Mouse (Mus musculus) midbrain, embryonic 14.5 days (tissue): ENCODE measurements at regions not wholly inside any gene's neighbourhood (a gene's known extent, or its start where the extent isn't known, plus 50 kb on each side); places are given as distances from the start of the nearest gene placed in this dataset.

Experiments used
- ATAC-seq: fragments of 200-750 bp; cut with Nextera tagmentation; 2 replicates; pipeline ENCODE4 v1.8.0; 2017; ENCODE audit warnings: moderate number of reproducible peaks, moderate library complexity; ENCODE audit not compliant: low FRiP score, low TSS enrichment
- DNase-seq: peaks from one replicate; pipeline ENCODE4 v3.0.0-alpha.2; 2015
- H3K27ac ChIP-seq: fragments of 300-500 bp; sonication (generic); replicated peaks from 2 replicates; pipeline ENCODE4 v1.5.1; 2014; ENCODE audit warnings: mild to moderate bottlenecking, low read depth, low read length, moderate library complexity
- H3K27me3 ChIP-seq: fragments of 300-500 bp; sonication (generic); 2 replicates; pipeline ENCODE4 v1.6.1; 2014; ENCODE audit warnings: low read length, control low read depth, mixed read lengths; ENCODE audit not compliant: control insufficient read depth, insufficient read depth
- H3K36me3 ChIP-seq: fragments of 300-500 bp; sonication (generic); 2 replicates; pipeline ENCODE4 v1.6.1; 2014; ENCODE audit warnings: low read length, control low read depth; ENCODE audit not compliant: control insufficient read depth, insufficient read depth
- H3K4me1 ChIP-seq: fragments of 300-500 bp; sonication (generic); 2 replicates; pipeline ENCODE4 v1.6.1; 2014; ENCODE audit warnings: mild to moderate bottlenecking, antibody characterized with exemption, low read length, control low read depth; ENCODE audit not compliant: control insufficient read depth, insufficient read depth
- H3K4me2 ChIP-seq: fragments of 300-500 bp; sonication (generic); 2 replicates; pipeline ENCODE4 v1.6.1; 2014; ENCODE audit warnings: mild to moderate bottlenecking, low read length, moderate library complexity
- H3K4me3 ChIP-seq: fragments of 300-500 bp; sonication (generic); replicated peaks from 2 replicates; pipeline ENCODE4 v1.5.1; 2014; ENCODE audit warnings: low read depth, low read length
- H3K9ac ChIP-seq: fragments of 300-500 bp; sonication (generic); replicated peaks from 2 replicates; pipeline ENCODE4 v1.6.1; 2014; ENCODE audit warnings: mild to moderate bottlenecking, low read length, moderate library complexity
- H3K9me3 ChIP-seq: fragments of 300-500 bp; sonication (generic); 2 replicates; pipeline ENCODE4 v1.6.1; 2016; ENCODE audit warnings: low read length, control low read depth, mixed read lengths; ENCODE audit not compliant: control insufficient read depth
- WGBS: fragments of 180-500 bp; shearing (Covaris S2); extraction: QIAGEN DNeasy Blood & Tissue Kit; methylation state at CpG from one replicate; pipeline ENCODE4 v1.1.7; 2014; 5-methylcytosine and 5-hydroxymethylcytosine counted together

GRCm38 (mm10) chr9:67144511-67144910 lies 95.3 kb upstream of the Tpm1 start:
- ATAC-seq (no peak), DNase-seq (no peak)
- H3K36me3 ChIP-seq, result no peaks in the 10 kb centered on the region
- no peak overlapping the region for H3K9ac ChIP-seq
- no peak overlapping the region for H3K4me2 ChIP-seq
- no peaks in the 10 kb centered on the region for H3K4me1 ChIP-seq
- H3K27me3 ChIP-seq, result no peaks in the 10 kb centered on the region
- H3K9me3 ChIP-seq, result no peaks in the 10 kb centered on the region
- H3K4me3 ChIP-seq, result no peak overlapping the region
- no peak overlapping the region for H3K27ac ChIP-seq

DNA sequence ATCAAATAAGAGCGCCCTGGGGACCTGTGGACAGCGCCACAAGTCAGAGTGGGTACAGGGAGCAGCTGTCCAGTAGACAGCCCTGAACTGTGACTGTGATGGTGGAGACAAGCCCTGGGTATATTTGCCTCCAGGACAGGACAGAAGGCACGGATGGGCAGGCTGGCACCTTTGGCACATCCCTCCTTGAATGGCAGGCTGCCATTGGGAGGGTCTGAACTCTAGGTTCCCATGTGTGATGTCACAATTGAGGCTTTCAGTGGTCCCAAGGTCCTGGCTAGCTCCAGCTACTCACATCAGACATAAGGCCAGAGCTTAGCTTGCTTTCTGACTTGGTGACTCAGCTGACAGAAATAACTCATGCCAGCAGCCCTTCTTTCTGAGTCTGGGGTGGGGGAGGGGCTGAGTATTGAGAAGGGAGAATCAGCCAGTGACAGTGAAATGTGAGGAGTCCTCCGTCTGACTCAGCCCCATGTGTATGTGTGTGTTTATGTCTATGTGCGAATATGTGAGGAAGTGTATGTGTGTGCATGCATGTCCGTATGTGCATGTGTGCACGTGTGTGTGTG lies 91.2 kb upstream of the Tpm1 start:
- Histone ChIP-seq H3K4me3 (no peak overlapping the region), H3K27ac (no peak overlapping the region), H3K4me2 (no peak overlapping the region), H3K27me3 (no peaks in the 10 kb centered on the region), H3K9ac (no peak overlapping the region), H3K4me1 (no peaks in the 10 kb centered on the region), H3K9me3 (no peaks in the 10 kb centered on the region), H3K36me3 (no peaks in the 10 kb centered on the region)
- 78% methylated on average over 7 of the region's 7 CpGs for WGBS
- ATAC-seq, result no peak
- peak; percentile 39 for DNase-seq

DNA sequence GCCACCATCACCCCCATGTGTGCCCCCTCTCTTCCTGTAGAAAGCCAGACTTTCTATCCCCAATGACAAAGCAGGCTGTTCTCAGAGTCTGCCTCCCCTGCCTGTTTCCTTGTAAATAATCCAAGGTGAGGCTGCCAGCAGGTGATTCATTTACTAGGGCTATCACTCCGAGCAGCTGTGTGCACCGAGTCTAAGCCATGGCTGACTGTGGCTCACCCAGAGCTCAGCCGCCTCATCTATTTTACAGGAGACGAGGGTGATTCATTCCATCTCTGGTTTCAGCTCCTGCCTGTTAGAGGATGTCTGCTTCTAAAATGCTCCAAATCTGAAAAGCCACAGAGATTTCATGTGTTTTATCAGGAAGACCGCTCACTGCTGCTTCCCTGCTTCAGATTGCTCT lies 88.5 kb upstream of the Tpm1 start:
- ATAC-seq (no peak), DNase-seq (no peak)
- Histone ChIP-seq H3K9me3 (no peaks in the 10 kb centered on the region), H3K9ac (no peak overlapping the region), H3K4me2 (no peak overlapping the region), H3K27me3 (no peaks in the 10 kb centered on the region), H3K4me3 (no peak overlapping the region), H3K27ac (no peak overlapping the region), H3K4me1 (no peaks in the 10 kb centered on the region), H3K36me3 (no peaks in the 10 kb centered on the region)
- WGBS, result 75% methylated on average over 5 of the region's 5 CpGs

GRCm38 (mm10) chr9:67137141-67137540 lies 87.9 kb upstream of the Tpm1 start:
- DNase-seq (no peak), ATAC-seq (no peak)
- no peaks in the 10 kb centered on the region for H3K9me3 ChIP-seq
- no peak overlapping the region for H3K4me3 ChIP-seq
- no peaks in the 10 kb centered on the region for H3K4me1 ChIP-seq
- no peaks in the 10 kb centered on the region for H3K27me3 ChIP-seq
- H3K4me2 ChIP-seq, result no peak overlapping the region
- 49% methylated on average over 4 of the region's 4 CpGs for WGBS
- no peak overlapping the region for H3K9ac ChIP-seq
- no peaks in the 10 kb centered on the region for H3K36me3 ChIP-seq
- no peak overlapping the region for H3K27ac ChIP-seq

DNA sequence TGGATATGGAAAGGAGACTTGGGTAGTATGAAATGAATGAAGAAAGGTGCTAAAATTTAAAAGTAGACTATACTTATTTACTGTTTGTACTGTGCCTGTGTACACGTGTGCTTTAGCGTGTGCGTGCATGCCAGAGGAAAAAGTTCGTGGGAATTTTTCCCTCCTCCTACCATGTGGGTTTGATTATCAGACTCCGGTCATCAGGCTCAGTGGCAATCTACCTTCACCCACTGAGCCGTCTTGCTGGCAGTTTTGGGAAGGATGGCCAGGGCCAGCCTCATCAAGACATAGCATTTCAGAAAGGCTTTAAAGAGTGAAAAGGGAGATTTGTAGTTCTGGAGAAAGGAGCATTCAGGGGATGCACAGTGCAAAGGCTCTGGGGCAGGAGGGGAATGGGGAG lies 87.0 kb upstream of the Tpm1 start:
- WGBS, result 86% methylated on average over 6 of the region's 6 CpGs
- no peaks in the 10 kb centered on the region for H3K36me3 ChIP-seq
- H3K4me1 ChIP-seq, result no peaks in the 10 kb centered on the region
- no peak overlapping the region for H3K4me3 ChIP-seq
- ATAC-seq (no peak), DNase-seq (no peak)
- H3K27ac ChIP-seq, result no peak overlapping the region
- no peak overlapping the region for H3K9ac ChIP-seq
- no peaks in the 10 kb centered on the region for H3K9me3 ChIP-seq
- no peaks in the 10 kb centered on the region for H3K27me3 ChIP-seq
- no peak overlapping the region for H3K4me2 ChIP-seq

DNA sequence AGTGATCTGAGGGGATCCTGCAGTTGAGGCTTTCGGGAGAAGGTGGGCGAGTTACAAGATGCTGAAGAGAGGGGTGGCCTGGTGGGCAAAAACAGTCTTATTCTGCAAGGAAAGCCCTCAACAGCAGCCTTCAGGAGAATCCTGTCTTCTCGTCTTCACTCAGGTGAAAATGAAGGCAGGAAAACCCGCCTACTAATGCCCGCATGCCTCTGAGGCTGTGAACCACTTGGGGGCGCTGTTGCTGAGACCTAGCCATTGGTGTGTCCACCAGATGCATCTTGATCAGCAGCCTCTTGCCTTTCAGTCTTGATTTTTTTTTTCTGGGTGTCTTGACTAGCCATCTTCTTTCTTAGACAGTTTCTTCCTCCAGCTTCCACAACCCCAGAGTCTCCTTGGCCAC lies 85.2 kb upstream of the Tpm1 start:
- no peak overlapping the region for H3K9ac ChIP-seq
- no peaks in the 10 kb centered on the region for H3K9me3 ChIP-seq
- ATAC-seq (no peak), DNase-seq (no peak)
- no peak overlapping the region for H3K27ac ChIP-seq
- no peaks in the 10 kb centered on the region for H3K36me3 ChIP-seq
- H3K4me1 ChIP-seq, result no peaks in the 10 kb centered on the region
- no peak overlapping the region for H3K4me3 ChIP-seq
- H3K4me2 ChIP-seq, result no peak overlapping the region
- H3K27me3 ChIP-seq, result no peaks in the 10 kb centered on the region
- 70% methylated on average over 6 of the region's 6 CpGs for WGBS

- Histone ChIP-seq H3K36me3 (no peaks in the 10 kb centered on the region), H3K4me2 (no peak overlapping the region), H3K4me1 (no peaks in the 10 kb centered on the region), H3K4me3 (no peak overlapping the region), H3K27ac (no peak overlapping the region), H3K9ac (no peak overlapping the region), H3K9me3 (no peaks in the 10 kb centered on the region), H3K27me3 (no peaks in the 10 kb centered on the region)
- DNase-seq (no peak), ATAC-seq (no peak)
- WGBS, result 77% methylated on average over 5 of the region's 5 CpGs
Measured at GRCm38 (mm10) chr9:67132370-67132769, 83.2 kb upstream of the Tpm1 start.

DNA sequence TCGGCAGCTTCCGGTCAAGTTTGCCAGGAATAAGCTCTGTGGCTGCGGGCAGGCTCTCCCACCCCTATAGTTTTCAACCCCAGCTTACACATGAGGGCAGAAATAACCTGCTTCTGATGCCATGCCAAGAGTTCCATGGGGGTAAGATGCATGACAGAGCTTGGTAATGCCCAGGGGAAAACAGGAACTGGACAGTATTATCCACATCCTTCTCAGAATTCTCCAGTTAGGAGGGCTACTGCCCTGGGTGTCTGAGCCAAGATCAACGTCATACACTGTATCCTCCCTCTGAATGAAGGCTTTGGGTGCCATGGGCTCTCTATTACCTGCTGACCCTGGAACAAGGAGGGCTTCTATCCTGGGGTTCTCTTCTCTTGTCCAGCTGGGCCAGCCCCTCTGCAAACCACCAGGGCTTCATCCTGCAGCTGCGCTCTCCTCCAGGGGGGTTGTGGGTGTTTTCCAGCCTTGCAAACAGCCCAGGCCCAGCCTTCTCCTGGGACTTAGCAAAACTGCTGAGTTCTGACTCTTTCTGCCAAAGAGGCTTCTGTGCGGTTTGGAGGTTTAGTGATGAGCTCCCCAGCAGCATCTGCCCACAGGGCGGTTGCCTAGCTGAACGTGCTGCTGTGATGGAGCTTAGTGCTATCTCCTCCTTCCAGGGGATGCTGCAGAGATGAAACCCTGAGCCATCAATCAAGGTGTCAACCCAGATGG lies 81.7 kb upstream of the Tpm1 start:
- no peak overlapping the region for H3K4me2 ChIP-seq
- ATAC-seq, result no peak
- H3K27ac ChIP-seq, result no peak overlapping the region
- H3K4me1 ChIP-seq, result no peaks in the 10 kb centered on the region
- H3K9ac ChIP-seq, result no peak overlapping the region
- H3K4me3 ChIP-seq, result no peak overlapping the region
- DNase-seq, result no peak
- H3K27me3 ChIP-seq, result no peaks in the 10 kb centered on the region
- H3K9me3 ChIP-seq, result no peaks in the 10 kb centered on the region
- H3K36me3 ChIP-seq, result no peaks in the 10 kb centered on the region
- WGBS, result 76% methylated on average over 8 of the region's 8 CpGs

DNA sequence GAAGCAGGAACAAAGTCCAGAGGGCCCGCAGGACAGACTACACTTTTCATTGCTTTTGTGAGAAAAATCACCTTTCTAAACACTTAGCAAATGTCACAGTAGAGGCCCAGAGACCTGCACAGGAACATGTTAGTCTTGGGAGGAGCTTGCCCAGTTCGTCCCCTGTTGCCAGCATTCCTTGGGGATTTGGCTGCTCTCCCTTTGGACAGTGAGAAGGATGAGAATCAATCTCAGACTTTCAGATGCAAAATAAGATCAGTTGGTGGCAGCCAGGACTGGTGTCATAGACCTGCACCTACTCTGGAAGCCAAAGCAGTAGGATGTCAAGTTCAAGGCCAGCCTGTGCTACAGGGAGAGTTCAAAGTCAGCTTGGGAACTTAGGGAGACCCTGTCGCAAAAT lies 80.7 kb upstream of the Tpm1 start:
- no peak overlapping the region for H3K4me2 ChIP-seq
- DNase-seq (no peak), ATAC-seq (no peak)
- 81% methylated on average over 3 of the region's 3 CpGs for WGBS
- no peaks in the 10 kb centered on the region for H3K9me3 ChIP-seq
- no peak overlapping the region for H3K4me3 ChIP-seq
- no peak overlapping the region for H3K9ac ChIP-seq
- no peaks in the 10 kb centered on the region for H3K27me3 ChIP-seq
- no peaks in the 10 kb centered on the region for H3K36me3 ChIP-seq
- H3K27ac ChIP-seq, result no peak overlapping the region
- no peaks in the 10 kb centered on the region for H3K4me1 ChIP-seq
